Comparison of ENCODE assay signal across 19 mouse cellular contexts in genomic region chr8:105387151-105387550, GRCm38 (mm10). TPM values are rescaled to one million over a fixed set of nuclear protein-coding genes. Genes with fewer than 3 reads are reported as not detected.
DNase-seq lines count a peak whose midpoint lies in the region; ATAC-seq lines count a peak whose summit lies in the region.
"Had no signal": no experiment of that assay in that cellular context is flagged by ENCODE, and none has a peak within 500 bp of the region (broad histone marks: within the 10 kb centered on the region; RNA-seq: fewer than 3 reads in every experiment).

No protein-coding gene starts in this region.

- ATAC-seq in heart, embryonic 14.5 days (ENCODE audit: insufficient number of reproducible peaks, insufficient read depth, low FRiP score, low read depth) = peak; percentile 67
- peak; percentile 79; the same call in 1 of the 2 replicates for ATAC-seq in lung, embryonic 16.5 days (ENCODE audit: low read depth)
- ATAC-seq in midbrain, embryonic 15.5 days (replicated peaks) = no peak
- ATAC-seq: forebrain, embryonic 15.5 days; liver, postnatal 0 days had no signal

- H3K9ac ChIP-seq in heart, embryonic 14.5 days (ENCODE audit: low read length) = no peak overlapping the region
- H3K9ac ChIP-seq in lung, embryonic 16.5 days (ENCODE audit: low read length) = no peak overlapping the region
- H3K9ac ChIP-seq in midbrain, embryonic 15.5 days = no peak overlapping the region
- H3K9ac ChIP-seq: embryonic facial prominence, embryonic 13.5 days; forebrain, embryonic 15.5 days; liver, postnatal 0 days had no signal

- no peak overlapping the region for H3K4me3 ChIP-seq in heart, embryonic 14.5 days (ENCODE audit: control insufficient read depth in 1 of 2, insufficient read depth in 1 of 2, low read depth in 1 of 2, low read length in 2 of 2)
- H3K4me3 ChIP-seq in lung, embryonic 16.5 days (ENCODE audit: low read length) = no peak overlapping the region
- no peak overlapping the region for H3K4me3 ChIP-seq in midbrain, embryonic 15.5 days
- H3K4me3 ChIP-seq: embryonic facial prominence, embryonic 13.5 days; forebrain, embryonic 15.5 days had no signal

- H3K4me1 ChIP-seq in heart, embryonic 14.5 days (ENCODE audit: control insufficient read depth in 2 of 2, insufficient read depth in 2 of 2, low read length in 2 of 2) = peaks cover 15 to 23% of the 10 kb centered on the region in 2 experiments
- peaks cover 9% of the 10 kb centered on the region for H3K4me1 ChIP-seq in lung, embryonic 16.5 days (replicated peaks; ENCODE audit: control insufficient read depth, insufficient read depth, low read length)
- H3K4me1 ChIP-seq in midbrain, embryonic 15.5 days = no peaks in the 10 kb centered on the region
- H3K4me1 ChIP-seq: forebrain, embryonic 15.5 days had no signal

- H3K27me3 ChIP-seq in heart, embryonic 14.5 days (ENCODE audit: control insufficient read depth, insufficient read depth, low read length) = 0 out of 2 replicates have a peak, but pooled peaks cover 7% of the 10 kb centered on the region
- H3K27me3 ChIP-seq in lung, embryonic 16.5 days (ENCODE audit: control insufficient read depth, insufficient read depth, low read depth, low read length) = no peaks in the 10 kb centered on the region
- no peaks in the 10 kb centered on the region for H3K27me3 ChIP-seq in midbrain, embryonic 15.5 days (replicated peaks)
- H3K27me3 ChIP-seq: embryonic facial prominence, embryonic 13.5 days; forebrain, embryonic 15.5 days had no signal

- intact Hi-C loops in heart, postnatal 36 days (cut with DNase I) = no loop called here

- no peak overlapping the region for H3K4me2 ChIP-seq in heart, embryonic 14.5 days (ENCODE audit: low read length)
- no peak overlapping the region for H3K4me2 ChIP-seq in lung, embryonic 16.5 days (ENCODE audit: low read depth, low read length)
- H3K4me2 ChIP-seq in midbrain, embryonic 15.5 days = no peak overlapping the region
- H3K4me2 ChIP-seq: embryonic facial prominence, embryonic 13.5 days; forebrain, embryonic 15.5 days had no signal

- H3K27ac ChIP-seq in heart, embryonic 14.5 days (replicated peaks in 1 of 2; ENCODE audit: control insufficient read depth in 1 of 2, insufficient read depth in 1 of 2, low read depth in 2 of 2, low read length in 2 of 2) = 0 out of 4 replicates have a peak overlapping the region, but pooled peaks of 1 of the 2 experiments have one; percentile 11
- H3K27ac ChIP-seq in lung, embryonic 16.5 days (ENCODE audit: low read length) = no peak overlapping the region
- H3K27ac ChIP-seq in midbrain, embryonic 15.5 days = no peak overlapping the region
- H3K27ac ChIP-seq: embryonic facial prominence, embryonic 13.5 days; forebrain, embryonic 15.5 days had no signal

- no peaks in the 10 kb centered on the region for H3K9me3 ChIP-seq in heart, embryonic 14.5 days (ENCODE audit: control insufficient read depth, low read length)
- no peaks in the 10 kb centered on the region for H3K9me3 ChIP-seq in lung, embryonic 16.5 days (ENCODE audit: control insufficient read depth, low read length)
- no peaks in the 10 kb centered on the region for H3K9me3 ChIP-seq in midbrain, embryonic 15.5 days
- H3K9me3 ChIP-seq: embryonic facial prominence, embryonic 13.5 days; forebrain, embryonic 15.5 days had no signal

- WGBS in heart, embryonic 14.5 days = 5% methylated on average over 1 of the region's 1 CpGs
- 19% methylated on average over 1 of the region's 1 CpGs for WGBS in lung, embryonic 16.5 days
- WGBS in midbrain, embryonic 15.5 days = 80% methylated on average over 1 of the region's 1 CpGs

- no peak for DNase-seq in heart, postnatal 36 days
- DNase-seq in Muller cell, postnatal 12 days (ENCODE audit: inconsistent ontology term) = peak; percentile 92
- peak; percentile 49 to 68 for DNase-seq in kidney, adult 8-10 months
- DNase-seq in adrenal gland, adult 18-20 months (ENCODE audit: low spot score in 2 of 2) = no peak
- no peak for DNase-seq in thymus, adult 18-20 months
- DNase-seq: cerebellum, adult 9-11 months; layer of hippocampus, adult 9-11 months; liver, postnatal 0 days; right cerebral cortex, postnatal 14 days; thymus, postnatal 4 days had no signal

- H3K36me3 ChIP-seq in heart, embryonic 14.5 days (ENCODE audit: control insufficient read depth, insufficient read depth, low read length) = no peaks in the 10 kb centered on the region
- no peaks in the 10 kb centered on the region for H3K36me3 ChIP-seq in lung, embryonic 16.5 days (ENCODE audit: control insufficient read depth, insufficient read depth, low read length)
- no peaks in the 10 kb centered on the region for H3K36me3 ChIP-seq in midbrain, embryonic 15.5 days (replicated peaks)
- H3K36me3 ChIP-seq: embryonic facial prominence, embryonic 13.5 days; forebrain, embryonic 15.5 days had no signal

RNA-seq across cellular contexts. Expression of gene Plekhg4, which starts 14.1 kb away (rescaled TPM):
- 0.11 and 0.23 TPM in 2 replicates for polyA plus RNA-seq in heart, embryonic 14.5 days (2014; fragmentation: Nextera tagmentation; extraction: Ambion mirVana)
- not detected for total RNA-seq in heart, postnatal 36 days (2021)
- 1.1 and 1.5 TPM in 2 replicates for polyA plus RNA-seq in lung, embryonic 16.5 days (2015; fragmentation: Nextera tagmentation; extraction: Ambion mirVana)
- polyA plus RNA-seq in midbrain, embryonic 15.5 days (2015; fragmentation: Nextera tagmentation; extraction: Ambion mirVana) = 2.1 and 2.4 TPM in 2 replicates
- total RNA-seq in adrenal gland, adult 18-20 months (2021) = under 1 TPM; 0.17 to 0.67 TPM
- total RNA-seq: granulocyte monocyte progenitor cell, adult 5-6 weeks had no signal
- polyA plus RNA-seq: liver, postnatal 0 days had no signal

RNA-seq across cellular contexts. Expression of gene Kctd19, which starts 26.2 kb away (rescaled TPM):
- polyA plus RNA-seq in heart, embryonic 14.5 days (2014; fragmentation: Nextera tagmentation; extraction: Ambion mirVana) = not detected in 2 replicates
- total RNA-seq in heart, postnatal 36 days (2021) = under 1 TPM; 0.24 to 0.53 TPM
- 0.13 and 0.36 TPM in 2 replicates for polyA plus RNA-seq in lung, embryonic 16.5 days (2015; fragmentation: Nextera tagmentation; extraction: Ambion mirVana)
- polyA plus RNA-seq in midbrain, embryonic 15.5 days (2015; fragmentation: Nextera tagmentation; extraction: Ambion mirVana) = not detected in 2 replicates
- under 1 TPM in 1 of 2 experiments, not detected in 1; 0.13 TPM for total RNA-seq in adrenal gland, adult 18-20 months (2021)
- total RNA-seq: granulocyte monocyte progenitor cell, adult 5-6 weeks had no signal
- polyA plus RNA-seq: embryonic facial prominence, embryonic 13.5 days; limb, embryonic 11.5 days; liver, postnatal 0 days; neural tube, embryonic 14.5 days; stomach, embryonic 14.5 days had no signal

RNA-seq across cellular contexts. Expression of gene Lrrc36, which starts 26.2 kb away (rescaled TPM):
- 0.12 and 0.38 TPM in 2 replicates for polyA plus RNA-seq in heart, embryonic 14.5 days (2014; fragmentation: Nextera tagmentation; extraction: Ambion mirVana)
- total RNA-seq in heart, postnatal 36 days (2021) = under 1 TPM; 0.41 to 0.56 TPM
- 1.5 and 1.6 TPM in 2 replicates for polyA plus RNA-seq in lung, embryonic 16.5 days (2015; fragmentation: Nextera tagmentation; extraction: Ambion mirVana)
- 0.97 and 1.3 TPM in 2 replicates for polyA plus RNA-seq in midbrain, embryonic 15.5 days (2015; fragmentation: Nextera tagmentation; extraction: Ambion mirVana)
- 1 to 10 TPM; 3.3 to 4.5 TPM for total RNA-seq in adrenal gland, adult 18-20 months (2021)
- total RNA-seq: granulocyte monocyte progenitor cell, adult 5-6 weeks had no signal
- polyA plus RNA-seq: embryonic facial prominence, embryonic 13.5 days; limb, embryonic 11.5 days; stomach, embryonic 14.5 days had no signal

RNA-seq across cellular contexts. Expression of gene Slc9a5, which starts 38.5 kb away (rescaled TPM):
- 0.90 and 1.3 TPM in 2 replicates for polyA plus RNA-seq in heart, embryonic 14.5 days (2014; fragmentation: Nextera tagmentation; extraction: Ambion mirVana)
- under 1 TPM; 0.44 to 0.62 TPM for total RNA-seq in heart, postnatal 36 days (2021)
- polyA plus RNA-seq in lung, embryonic 16.5 days (2015; fragmentation: Nextera tagmentation; extraction: Ambion mirVana) = 5.5 and 6.3 TPM in 2 replicates
- polyA plus RNA-seq in midbrain, embryonic 15.5 days (2015; fragmentation: Nextera tagmentation; extraction: Ambion mirVana) = 12.0 and 12.2 TPM in 2 replicates
- under 1 TPM; 0.58 to 0.93 TPM for total RNA-seq in adrenal gland, adult 18-20 months (2021)

RNA-seq across cellular contexts. Expression of gene Fhod1, which starts 39.4 kb away (rescaled TPM):
- polyA plus RNA-seq in heart, embryonic 14.5 days (2014; fragmentation: Nextera tagmentation; extraction: Ambion mirVana) = 2.2 and 2.3 TPM in 2 replicates
- 1 to 10 TPM; 6.5 to 9.6 TPM for total RNA-seq in heart, postnatal 36 days (2021)
- 12.7 and 15.8 TPM in 2 replicates for polyA plus RNA-seq in lung, embryonic 16.5 days (2015; fragmentation: Nextera tagmentation; extraction: Ambion mirVana)
- polyA plus RNA-seq in midbrain, embryonic 15.5 days (2015; fragmentation: Nextera tagmentation; extraction: Ambion mirVana) = 0.88 and 1.2 TPM in 2 replicates
- total RNA-seq in adrenal gland, adult 18-20 months (2021) = 1 to 10 TPM; 8.3 to 8.6 TPM

Comparison
In these comparisons a context has a peak if more than half of its experiments do, and no peak if none do; other contexts are left out.
1. DNase-seq: peak in Muller cell, postnatal 12 days (single experiment) and kidney, adult 8-10 months (2 of 2); none in heart, postnatal 36 days (0 of 2), adrenal gland, adult 18-20 months (0 of 2) and thymus, adult 18-20 months (0 of 2).